Mouse (Mus musculus) heart, embryonic 11.5 days (tissue): ENCODE measurements at regions not wholly inside any gene's neighbourhood (a gene's known extent, or its start where the extent isn't known, plus 50 kb on each side); places are given as distances from the start of the nearest gene placed in this dataset.
A peak's percentile ranks its signal among the peaks of the same experiment; 100 is the strongest.

Experiments
- ATAC-seq: fragments of 200-750 bp; cut with Nextera tagmentation; replicated peaks from 2 replicates; pipeline ENCODE4 v1.8.0; 2017; ENCODE audit warnings: moderate library complexity; ENCODE audit not compliant: insufficient number of reproducible peaks, low FRiP score, low TSS enrichment
- H3K27ac ChIP-seq: fragments of 300-500 bp; sonication (generic); 2 replicates; pipeline ENCODE4 v1.5.1; 2014; ENCODE audit warnings: mild to moderate bottlenecking, low read depth, low read length
- H3K27me3 ChIP-seq: fragments of 300-500 bp; sonication (generic); 2 replicates; pipeline ENCODE4 v1.6.1; 2014; ENCODE audit warnings: mild to moderate bottlenecking, low read length, mixed read lengths; ENCODE audit not compliant: control insufficient read depth, insufficient read depth
- H3K36me3 ChIP-seq: fragments of 300-500 bp; sonication (generic); 2 replicates; pipeline ENCODE4 v1.6.1; 2014; ENCODE audit warnings: mild to moderate bottlenecking, low read length, moderate library complexity, mixed read lengths; ENCODE audit not compliant: control insufficient read depth, insufficient read depth
- H3K4me1 ChIP-seq: fragments of 300-500 bp; sonication (generic); 2 replicates; pipeline ENCODE4 v1.6.1; 2014; ENCODE audit warnings: low read length; ENCODE audit not compliant: control insufficient read depth, insufficient read depth
- H3K4me2 ChIP-seq: fragments of 300-500 bp; sonication (generic); 2 replicates; pipeline ENCODE4 v1.6.1; 2014; ENCODE audit warnings: mild to moderate bottlenecking, moderate library complexity
- H3K4me3 ChIP-seq: fragments of 300-500 bp; sonication (generic); 2 replicates; pipeline ENCODE4 v1.5.1; 2014; ENCODE audit warnings: low read depth, low read length
- H3K9ac ChIP-seq: fragments of 300-500 bp; sonication (generic); 2 replicates; pipeline ENCODE4 v1.6.1; 2014; ENCODE audit warnings: mild to moderate bottlenecking, low read depth, low read length, moderate library complexity
- H3K9me3 ChIP-seq: fragments of 300-500 bp; sonication (generic); replicated peaks from 2 replicates; pipeline ENCODE4 v1.6.1; 2016; ENCODE audit warnings: low read length; ENCODE audit not compliant: control insufficient read depth
- WGBS: fragments of 180-500 bp; shearing (Covaris S2); extraction: QIAGEN DNeasy Blood & Tissue Kit; methylation state at CpG from one replicate; pipeline ENCODE4 v1.1.7; 2014; ENCODE audit not compliant: insufficient replicate concordance; 5-methylcytosine and 5-hydroxymethylcytosine counted together
- microRNA-seq: library from miRNA; unstranded; fragments of <30 nt; microRNA quantifications from one replicate; pipeline ENCODE4, GENCODE M21; 2016; ENCODE audit warnings: borderline number of aligned reads

DNA sequence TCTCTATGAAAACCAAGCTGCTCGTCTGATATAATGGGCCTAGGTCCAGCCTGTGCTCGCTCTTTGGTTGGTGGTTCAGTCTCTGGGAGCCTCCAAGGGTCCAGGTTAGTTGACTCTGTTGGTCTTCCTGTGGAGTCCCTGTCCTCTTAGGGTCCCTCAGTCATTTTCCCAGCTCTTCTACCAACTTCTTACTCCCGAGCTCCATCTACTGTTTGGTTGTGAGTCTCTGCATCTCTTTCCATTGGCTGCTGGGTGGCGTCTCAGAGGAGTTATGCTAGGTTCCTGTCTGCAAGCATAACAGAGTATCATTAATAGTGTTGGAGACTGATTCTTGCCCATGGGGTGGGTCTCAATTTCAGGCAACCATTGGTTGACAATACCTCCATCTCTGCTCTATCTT is 60.0 kb upstream of the Topaz1 start:
- 23% methylated on average over 4 of the region's 4 CpGs for WGBS
- no peak for ATAC-seq
- H3K27ac ChIP-seq: no peak overlapping the region

DNA sequence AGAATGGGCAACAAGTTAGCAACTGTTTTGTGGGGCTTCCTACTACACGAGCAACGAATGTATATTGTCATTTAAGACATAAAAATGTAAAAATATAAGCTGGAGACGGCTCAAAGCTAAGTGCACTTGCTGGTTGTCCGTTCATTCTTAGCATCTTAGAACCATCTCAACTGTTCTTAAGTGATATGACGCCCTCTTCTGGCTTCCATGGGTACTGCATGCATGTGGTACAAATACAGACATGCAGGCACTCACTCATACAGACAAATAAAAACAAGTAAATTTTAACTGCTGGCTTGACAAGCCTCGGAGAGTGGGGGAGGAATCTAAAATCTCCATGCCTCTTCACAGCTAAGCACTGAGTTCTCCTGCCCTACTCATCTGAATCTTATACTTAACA is 55.3 kb upstream of the Topaz1 start:
- H3K4me2 ChIP-seq: no peak overlapping the region
- H3K9ac ChIP-seq: no peak overlapping the region
- ATAC-seq: no peak
- no peak overlapping the region for H3K27ac ChIP-seq
- H3K4me3 ChIP-seq: no peak overlapping the region
- no peaks in the 10 kb centered on the region for H3K9me3 ChIP-seq
- H3K36me3 ChIP-seq: no peaks in the 10 kb centered on the region
- peaks cover 4% of the 10 kb centered on the region; the same call in 1 of the 2 replicates for H3K4me1 ChIP-seq
- 64% methylated on average over 6 of the region's 6 CpGs for WGBS
- H3K27me3 ChIP-seq: 0 out of 2 replicates have a peak, but pooled peaks cover 3% of the 10 kb centered on the region

More for the DNA sequence above, 60.0 kb upstream of the Topaz1 start:
- Histone ChIP-seq H3K4me2 (no peak overlapping the region), H3K4me3 (no peak overlapping the region), H3K36me3 (no peaks in the 10 kb centered on the region), H3K27me3 (0 out of 2 replicates have a peak, but pooled peaks cover 5% of the 10 kb centered on the region), H3K9me3 (no peaks in the 10 kb centered on the region), H3K9ac (no peak overlapping the region), H3K4me1 (peaks cover 4% of the 10 kb centered on the region; the same call in 1 of the 2 replicates)

DNA sequence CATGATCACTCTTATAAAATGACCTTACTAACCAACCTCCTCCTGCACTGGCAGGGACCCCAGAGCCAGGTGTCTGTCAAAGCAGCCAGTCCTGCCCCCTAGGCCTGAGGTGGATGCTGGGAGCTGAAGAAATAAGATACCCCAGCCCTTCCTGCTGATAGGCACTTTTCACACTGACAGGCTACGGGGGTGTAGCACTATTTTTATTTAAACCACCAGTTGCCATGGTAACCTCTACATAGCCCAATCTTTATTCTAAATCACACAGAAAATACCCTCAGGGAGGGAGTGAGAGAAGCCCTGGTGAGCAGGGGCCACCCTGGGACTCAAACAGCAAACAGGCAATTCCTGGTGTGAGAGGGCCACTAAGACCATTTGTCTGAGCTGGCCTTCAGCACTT is 51.4 kb upstream of the Topaz1 start:
- ATAC-seq: no peak
- Histone ChIP-seq H3K4me2 (no peak overlapping the region), H3K9me3 (no peaks in the 10 kb centered on the region), H3K36me3 (no peaks in the 10 kb centered on the region), H3K4me1 (no peaks in the 10 kb centered on the region), H3K27ac (no peak overlapping the region), H3K4me3 (no peak overlapping the region), H3K27me3 (peaks cover 3% of the 10 kb centered on the region; the same call in 1 of the 2 replicates), H3K9ac (no peak overlapping the region)
- WGBS: 5% methylated on average over 1 of the region's 1 CpGs

Small RNAs in the stretch of these regions (microRNA-seq; reads per million reads assigned to microRNA genes)
- gene Mir138-1: 51.4 reads per million, percentile 59 among the genes with 10 or more reads in this experiment
